Mouse (Mus musculus) monocyte, adult 59 days (primary cell): ENCODE measurements around the gene Rpp21. TPM values are rescaled to one million over a fixed set of nuclear protein-coding genes. Genes with fewer than 3 reads are reported as not detected.

Experiments used
- total RNA-seq, 2 experiments: library from RNA; stranded (reverse); gene quantifications; one replicate each; pipeline ENCODE4 v1.2.4; 2023

The Rpp21 gene
- total RNA-seq: 10 to 100 TPM; 49.5 to 53.5 TPM

GRCm38 (mm10) chr17:36257969-36258368, at the start of gene Rpp21:
Rpp21 (minus strand) TSS chr17:36258069.

GRCm38 (mm10) chr17:36286390-36286789, 28.5 kb upstream of the Rpp21 start, which contains the start of gene H2-M10.2:
H2-M10.2 (minus strand) TSS chr17:36286490.

GRCm38 (mm10) chr17:36271586-36272256, 13.9 kb upstream of the Rpp21 start, which contains the start of gene Trim39:
Trim39 (minus strand) TSS chr17:36272247.

Other genes starting within 250 kb of the Rpp21 start
- gene H2-T24, start 237.5 kb downstream of the Rpp21 start, total RNA-seq: 10 to 100 TPM; 45.7 to 54.4 TPM
- gene H2-T23, start 225.2 kb downstream of the Rpp21 start, total RNA-seq: 100 to 1,000 TPM; 278 to 280 TPM
- 10 to 100 TPM; 51.9 to 64.4 TPM for gene H2-T22, start 215.3 kb downstream of the Rpp21 start, total RNA-seq
- gene Gm6034, start 215.1 kb downstream of the Rpp21 start, total RNA-seq: not detected
- gene Gm11127, start 199.7 kb downstream of the Rpp21 start, total RNA-seq: 10 to 100 TPM; 66.2 to 67.1 TPM
- gene Gm19684, start 136.4 kb downstream of the Rpp21 start, total RNA-seq: 1 to 10 TPM; 2.0 to 2.6 TPM
- gene Gm7030, start 128.6 kb downstream of the Rpp21 start, total RNA-seq: 10 to 100 TPM; 10.6 to 10.8 TPM
- not detected for gene Gm8909, start 89.5 kb downstream of the Rpp21 start, total RNA-seq
- not detected for gene H2-T3, start 67.8 kb downstream of the Rpp21 start, total RNA-seq
- gene Trim39, start 14.2 kb upstream of the Rpp21 start, total RNA-seq: 10 to 100 TPM; 25.7 to 30.4 TPM
- gene H2-M10.2, start 28.4 kb upstream of the Rpp21 start, total RNA-seq: not detected
- not detected for gene H2-M10.1, start 68.1 kb upstream of the Rpp21 start, total RNA-seq
- gene H2-M10.3, start 110.3 kb upstream of the Rpp21 start, total RNA-seq: not detected
- gene H2-M10.4, start 204.3 kb upstream of the Rpp21 start, total RNA-seq: not detected